Mouse (Mus musculus): ENCODE data around the gene Luc7l2. TPM values are rescaled to one million over a fixed set of nuclear protein-coding genes. Genes with fewer than 3 reads are reported as not detected.
"Not testable (repeated sequence)": the region's sequence is repeated elsewhere in the genome, so short reads cannot be mapped to it uniquely, and the experiment has no call there.

Luc7l2 gene
- total RNA-seq (2021), result 100 to 1,000 TPM; 176 to 197 TPM
- long read RNA-seq, full-length matches to known transcripts, result 20 of 68 reads
- long read RNA-seq, partial matches to known transcripts, result 16 of 68 reads
- long read RNA-seq, other reads (novel, unspliced or antisense), result 32 of 68 reads

- peak; percentile 94 to 95 for DNase-seq (ENCODE audit: low spot score in 2 of 2)
These were observed at the start of gene Luc7l2 for GRCm38 (mm10) chr6:38551062-38551988. Gene Luc7l2 (plus strand): TSS chr6:38551334.

GRCm38 (mm10) chr6:38512096-38512495 is 39.0 kb upstream of the Luc7l2 start:
- no peak for DNase-seq (ENCODE audit: low spot score in 2 of 2)

DNA sequence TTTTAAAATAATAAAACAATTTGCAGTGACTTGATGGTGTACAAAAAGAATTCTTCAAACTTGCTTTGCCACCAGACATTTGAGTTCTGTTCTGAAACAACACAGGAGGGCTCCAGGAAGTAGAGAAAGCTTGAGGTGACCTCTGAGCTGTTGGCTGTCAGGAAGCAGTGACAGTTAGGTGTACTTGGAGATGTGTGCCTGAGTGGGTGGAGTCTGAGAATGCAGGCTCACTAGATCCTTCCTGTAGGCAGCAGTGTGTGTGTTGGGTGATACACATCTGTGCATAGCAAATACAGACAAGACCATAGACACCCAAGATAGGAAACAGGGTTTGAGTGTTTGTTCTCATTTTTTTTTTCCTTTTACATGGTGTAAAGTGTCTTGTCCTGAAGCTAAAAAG is 38.3 kb upstream of the Luc7l2 start:
- DNase-seq (ENCODE audit: low spot score in 2 of 2), result no peak

- DNase-seq (ENCODE audit: low spot score in 2 of 2), result no peak
These were observed 35.9 kb upstream of the Luc7l2 start for GRCm38 (mm10) chr6:38515201-38515600.

DNA sequence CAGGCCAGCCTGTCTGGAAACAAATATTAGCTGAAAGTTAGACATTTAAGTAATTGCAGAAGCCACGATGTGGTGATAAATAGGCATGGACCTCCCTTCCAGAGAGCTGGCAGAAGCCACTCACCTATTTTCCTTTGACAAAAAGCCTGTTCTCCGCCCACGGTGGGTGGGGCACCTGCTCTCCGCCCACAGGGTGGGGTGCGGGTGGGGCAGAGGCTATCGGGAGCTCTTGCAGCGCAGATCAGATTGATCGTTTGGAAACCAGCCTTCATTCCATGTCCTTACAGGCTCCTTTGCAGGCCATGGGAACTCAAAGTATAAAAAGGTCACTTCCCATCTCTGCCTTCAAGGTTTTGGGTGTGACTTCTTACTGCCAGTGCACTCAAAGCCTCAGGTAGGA is 27.3 kb upstream of the Luc7l2 start:
- DNase-seq (ENCODE audit: low spot score in 2 of 2), result no peak

- DNase-seq (ENCODE audit: low spot score in 2 of 2), result peak in 1 of 2 experiments; percentile 38
These were observed 19.8 kb upstream of the Luc7l2 start for GRCm38 (mm10) chr6:38531211-38531820.

DNA sequence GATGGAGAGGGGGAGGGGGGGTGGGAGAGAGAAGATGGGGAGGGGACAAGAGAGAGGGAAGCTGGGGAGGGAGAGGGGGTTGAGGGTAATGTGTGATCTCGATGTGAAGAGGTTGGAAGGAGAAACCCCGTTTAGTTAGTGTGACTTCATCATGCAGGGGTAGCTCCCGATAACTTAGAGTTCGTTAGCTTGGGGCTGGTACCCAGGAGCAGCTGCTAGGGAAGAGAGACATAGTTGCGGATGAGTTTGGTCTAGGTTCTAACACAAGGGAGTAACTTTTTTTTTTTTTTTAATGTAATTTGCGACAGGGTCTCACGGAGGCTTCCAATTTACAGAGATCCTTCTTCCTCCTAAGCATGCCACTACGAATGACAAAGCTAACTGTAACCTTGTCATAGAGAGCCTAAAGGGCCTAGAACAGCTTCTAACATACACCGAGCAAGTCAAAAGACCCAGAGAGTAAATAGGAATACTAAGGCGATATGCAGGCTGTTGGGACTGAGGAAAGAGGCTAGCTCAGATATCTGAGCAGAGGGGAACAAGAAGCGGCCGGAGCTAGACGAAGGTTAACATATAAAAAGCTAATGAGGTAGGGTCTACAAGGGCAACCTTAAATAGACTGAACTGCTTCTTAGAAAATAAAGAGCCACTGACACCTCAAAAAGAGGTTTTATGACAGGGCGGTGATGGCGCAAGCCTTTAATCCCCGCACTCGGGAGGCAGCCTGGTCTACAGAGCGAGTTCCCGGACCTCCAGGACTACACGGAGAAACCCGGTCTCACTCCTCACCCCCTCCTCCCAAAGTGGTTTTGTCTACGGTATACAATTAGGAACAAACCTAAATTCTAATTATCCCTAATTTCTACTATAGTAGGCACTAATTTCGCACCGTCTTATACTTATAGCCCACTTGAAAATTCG is 18.4 kb upstream of the Luc7l2 start:
- peak; percentile 39 to 58 for DNase-seq (ENCODE audit: low spot score in 2 of 2)

GRCm38 (mm10) chr6:38533428-38534405 is 17.4 kb upstream of the Luc7l2 start, which contains the start of gene Fmc1:
Gene Fmc1 (plus strand): TSS chr6:38533502.
- peak; percentile 97 to 98 for DNase-seq (ENCODE audit: low spot score in 2 of 2)

GRCm38 (mm10) chr6:38534640-38535365 is 16.3 kb upstream of the Luc7l2 start:
- peak; percentile 99 to 100 for DNase-seq (ENCODE audit: low spot score in 2 of 2)

DNA sequence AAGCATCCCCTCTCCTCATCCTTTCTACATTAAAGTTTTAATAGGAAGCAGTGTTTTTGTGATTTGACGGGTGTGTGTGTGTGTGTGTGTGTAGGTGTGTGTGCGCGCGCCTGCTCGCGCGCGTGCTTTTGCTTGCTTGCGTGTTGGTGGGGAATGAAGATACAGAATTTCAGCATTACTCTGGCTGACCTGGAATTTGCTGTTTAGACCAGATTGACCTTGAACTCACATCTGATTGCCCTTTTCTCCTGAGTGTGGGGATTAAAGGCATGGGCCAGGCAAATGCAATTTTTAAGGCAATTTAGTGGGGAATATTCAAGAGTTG is 15.8 kb upstream of the Luc7l2 start:
- DNase-seq (ENCODE audit: low spot score in 2 of 2), result no peak

- DNase-seq (ENCODE audit: low spot score in 2 of 2), result no peak
These were observed 15.3 kb upstream of the Luc7l2 start for GRCm38 (mm10) chr6:38535788-38536187.

DNA sequence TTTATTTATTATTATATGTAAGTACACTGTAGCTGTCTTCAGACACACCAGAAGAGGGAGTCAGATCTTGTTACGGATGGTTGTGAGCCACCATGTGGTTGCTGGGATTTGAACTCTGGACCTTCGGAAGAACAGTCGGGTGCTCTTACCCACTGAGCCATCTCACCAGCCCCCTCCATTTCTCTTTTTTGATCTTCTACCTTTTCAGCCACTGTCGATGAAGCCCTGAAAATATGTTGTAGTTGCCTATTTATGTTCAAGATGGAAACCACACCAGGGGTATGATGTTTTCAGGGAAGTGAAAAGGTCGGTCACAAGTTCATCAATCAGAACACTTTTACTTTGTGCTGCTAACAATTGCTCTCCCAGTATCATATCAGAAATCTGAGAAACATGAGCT is 7.0 kb upstream of the Luc7l2 start:
- not testable (repeated sequence) for DNase-seq (ENCODE audit: low spot score in 2 of 2)

DNA sequence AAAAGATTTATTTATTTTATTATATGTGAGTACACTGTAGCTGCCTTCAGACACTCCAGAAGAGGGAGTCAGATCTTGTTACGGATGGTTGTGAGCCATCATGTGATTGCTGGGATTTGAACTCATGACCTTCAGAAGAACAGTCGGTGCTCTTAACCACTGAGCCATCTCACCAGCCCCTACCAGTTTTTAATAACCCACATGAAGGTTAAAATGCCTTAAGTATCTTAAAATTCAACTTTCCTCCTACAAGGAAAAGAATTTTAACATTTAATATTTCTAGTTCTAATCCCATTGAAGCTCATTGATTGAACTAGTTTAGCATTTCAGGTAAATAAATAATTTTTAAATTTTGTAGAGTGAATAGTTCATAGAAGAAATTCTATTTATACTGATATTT is 4.1 kb upstream of the Luc7l2 start:
- DNase-seq (ENCODE audit: low spot score in 2 of 2), result not testable (repeated sequence)

DNA sequence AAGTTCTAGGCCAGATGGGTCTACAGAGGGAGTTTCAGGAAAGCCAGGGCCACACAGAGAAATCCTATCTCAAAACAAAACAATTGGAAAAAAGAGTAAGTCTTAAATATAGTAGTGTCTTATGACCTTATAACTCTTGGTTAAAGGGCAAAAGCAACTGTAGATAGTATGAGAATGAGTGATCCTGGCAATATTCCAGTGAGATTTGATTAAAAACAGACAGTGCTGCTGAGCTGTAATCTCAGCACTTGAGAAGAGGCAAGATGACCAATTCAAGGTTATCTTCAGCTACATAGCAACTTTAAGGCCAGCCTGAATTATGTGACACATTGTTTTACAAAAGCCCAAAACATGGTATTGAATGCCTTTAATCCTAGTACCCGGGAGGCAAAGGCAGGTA is 3.4 kb upstream of the Luc7l2 start:
- no peak for DNase-seq (ENCODE audit: low spot score in 2 of 2)

GRCm38 (mm10) chr6:38548595-38548994 is 2.5 kb upstream of the Luc7l2 start:
- DNase-seq (ENCODE audit: low spot score in 2 of 2), result not testable (repeated sequence)

DNA sequence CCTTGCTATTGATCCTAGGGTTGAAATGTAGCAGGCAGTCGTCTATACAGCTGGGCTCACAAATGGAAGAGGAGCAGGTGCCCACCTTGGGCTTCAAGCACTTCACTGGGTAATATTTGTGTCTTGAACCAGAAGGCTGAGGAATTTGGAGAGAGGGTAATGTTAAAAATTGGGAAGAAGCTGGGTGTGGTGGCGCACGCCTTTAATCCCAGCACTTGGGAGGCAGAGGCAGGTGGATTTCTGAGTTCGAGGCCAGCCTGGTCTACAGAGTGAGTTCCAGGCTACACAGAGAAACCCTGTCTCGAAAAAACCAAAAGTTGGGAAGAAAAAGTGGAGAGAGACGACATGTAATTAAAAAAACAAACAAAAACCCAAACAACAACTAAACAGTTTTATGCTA is 1.3 kb upstream of the Luc7l2 start:
- DNase-seq (ENCODE audit: low spot score in 2 of 2), result not testable (repeated sequence)

- no peak for DNase-seq (ENCODE audit: low spot score in 2 of 2)
These were observed 678 bp upstream of the Luc7l2 start for GRCm38 (mm10) chr6:38550250-38551061.

DNA sequence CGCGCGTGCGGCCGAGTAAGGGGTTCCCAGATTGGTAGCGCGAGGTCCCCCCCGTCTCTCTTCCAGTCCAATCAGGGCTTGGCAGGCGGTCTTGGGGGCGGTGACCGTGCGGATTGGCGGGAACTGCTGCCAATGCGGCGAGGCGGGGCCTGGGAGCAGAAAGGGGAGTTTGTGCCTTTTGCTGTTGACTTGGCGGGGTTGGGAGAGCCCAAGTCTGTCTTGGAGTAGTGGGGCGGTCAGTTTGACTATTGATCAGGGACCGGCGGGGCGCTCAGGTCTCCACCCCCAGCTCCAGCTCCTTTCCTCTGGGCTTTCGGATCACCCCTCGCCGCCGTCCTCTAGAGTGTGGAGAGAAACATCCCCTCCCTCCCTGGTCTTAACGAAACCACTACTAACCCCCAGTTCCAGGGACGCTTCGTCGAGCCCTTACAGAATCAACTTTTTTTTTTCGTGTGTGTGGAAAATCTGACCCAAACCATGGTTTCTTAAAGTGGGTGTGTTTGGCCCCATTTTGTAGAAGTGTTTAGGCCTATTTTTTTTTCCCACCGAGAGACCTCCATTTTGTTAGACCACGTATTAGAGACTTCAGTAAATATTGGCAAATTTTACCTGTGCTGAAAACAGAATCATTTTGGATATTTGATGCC is 978 bp downstream of the Luc7l2 start:
- peak; percentile 99 for DNase-seq (ENCODE audit: low spot score in 2 of 2)
